Mouse (Mus musculus): Measurements from ENCODE around the gene Mettl21e. TPM values are rescaled to one million over a fixed set of nuclear protein-coding genes. Genes with fewer than 3 reads are reported as not detected.

Mettl21e gene
- polyA plus RNA-seq, 1 experiment, result not detected

- H3ac ChIP-seq (ENCODE audit: control insufficient read depth, insufficient read length, low read depth), result no peak overlapping the region
- TF ChIP-seq USF1 (IDR thresholded peaks at IDR 0.05; ENCODE audit: low read depth) (no peak), CTCF (IDR thresholded peaks at IDR 0.05; ENCODE audit: control insufficient read depth, insufficient read depth, insufficient read length) (no peak), MYOD1 (IDR thresholded peaks at IDR 0.05; ENCODE audit: control insufficient read depth, insufficient read length, low read depth) (no peak), MAX (IDR thresholded peaks at IDR 0.05) (no peak), FOSL1 (IDR thresholded peaks at IDR 0.05; ENCODE audit: insufficient read depth, low read length, poor library complexity, severe bottlenecking) (no peak), MYOG (IDR thresholded peaks at IDR 0.05; ENCODE audit: control insufficient read depth, extremely low read depth, insufficient read length) (no peak), CEBPB (IDR thresholded peaks at IDR 0.05; ENCODE audit: low read depth) (no peak)
- H3K36me3 ChIP-seq (ENCODE audit: control insufficient read depth, insufficient read depth), result no peaks in the 10 kb centered on the region
- no peaks in the 10 kb centered on the region for H3K79me3 ChIP-seq (ENCODE audit: low read depth)
- no peak overlapping the region for H3K4me3 ChIP-seq (ENCODE audit: insufficient read depth, poor library complexity, severe bottlenecking)
- peaks cover 5% of the 10 kb centered on the region for H3K27me3 ChIP-seq (ENCODE audit: control insufficient read depth, insufficient read depth, insufficient read length)
- H3K79me2 ChIP-seq (ENCODE audit: control insufficient read depth, insufficient read depth), result no peaks in the 10 kb centered on the region
Measured at GRCm38 (mm10) chr1:44198273-44199171, 20.2 kb downstream of the Mettl21e start.

GRCm38 (mm10) chr1:44186396-44186795 lies 32.4 kb downstream of the Mettl21e start:
- Histone ChIP-seq H3K79me3 (ENCODE audit: low read depth) (no peaks in the 10 kb centered on the region), H3K27me3 (ENCODE audit: control insufficient read depth, insufficient read depth, insufficient read length) (no peaks in the 10 kb centered on the region), H3ac (ENCODE audit: control insufficient read depth, insufficient read length, low read depth) (no peak overlapping the region), H3K79me2 (ENCODE audit: control insufficient read depth, insufficient read depth) (no peaks in the 10 kb centered on the region), H3K4me3 (ENCODE audit: insufficient read depth, poor library complexity, severe bottlenecking) (no peak overlapping the region), H3K36me3 (ENCODE audit: control insufficient read depth, insufficient read depth) (no peaks in the 10 kb centered on the region)
- TF ChIP-seq FOSL1 (IDR thresholded peaks at IDR 0.05; ENCODE audit: insufficient read depth, low read length, poor library complexity, severe bottlenecking) (no peak), MYOD1 (IDR thresholded peaks at IDR 0.05; ENCODE audit: control insufficient read depth, insufficient read length, low read depth) (no peak), CEBPB (IDR thresholded peaks at IDR 0.05; ENCODE audit: low read depth) (no peak), CTCF (IDR thresholded peaks at IDR 0.05; ENCODE audit: control insufficient read depth, insufficient read depth, insufficient read length) (no peak), MYOG (IDR thresholded peaks at IDR 0.05; ENCODE audit: control insufficient read depth, extremely low read depth, insufficient read length) (no peak), MAX (IDR thresholded peaks at IDR 0.05) (no peak), USF1 (IDR thresholded peaks at IDR 0.05; ENCODE audit: low read depth) (no peak)

- Histone ChIP-seq H3K79me3 (ENCODE audit: low read depth) (no peaks in the 10 kb centered on the region), H3K4me3 (ENCODE audit: insufficient read depth, poor library complexity, severe bottlenecking) (no peak overlapping the region), H3K79me2 (ENCODE audit: control insufficient read depth, insufficient read depth) (no peaks in the 10 kb centered on the region), H3K27me3 (ENCODE audit: control insufficient read depth, insufficient read depth, insufficient read length) (no peaks in the 10 kb centered on the region), H3ac (ENCODE audit: control insufficient read depth, insufficient read length, low read depth) (no peak overlapping the region), H3K36me3 (ENCODE audit: control insufficient read depth, insufficient read depth) (peaks cover 37% of the 10 kb centered on the region)
- TF ChIP-seq CEBPB (IDR thresholded peaks at IDR 0.05; ENCODE audit: low read depth) (no peak), MYOD1 (IDR thresholded peaks at IDR 0.05; ENCODE audit: control insufficient read depth, insufficient read length, low read depth) (no peak), MAX (IDR thresholded peaks at IDR 0.05) (no peak), USF1 (IDR thresholded peaks at IDR 0.05; ENCODE audit: low read depth) (no peak)
Measured at GRCm38 (mm10) chr1:44178086-44178485, 40.7 kb downstream of the Mettl21e start.

- H3K4me3 ChIP-seq (ENCODE audit: insufficient read depth, poor library complexity, severe bottlenecking), result no peak overlapping the region
- H3ac ChIP-seq (ENCODE audit: control insufficient read depth, insufficient read length, low read depth), result no peak overlapping the region
- TF ChIP-seq MYOD1 (IDR thresholded peaks at IDR 0.05; ENCODE audit: control insufficient read depth, insufficient read length, low read depth) (no peak), MYOG (IDR thresholded peaks at IDR 0.05; ENCODE audit: control insufficient read depth, extremely low read depth, insufficient read length) (no peak)
- no peaks in the 10 kb centered on the region for H3K27me3 ChIP-seq (ENCODE audit: control insufficient read depth, insufficient read depth, insufficient read length)
- no peaks in the 10 kb centered on the region for H3K79me2 ChIP-seq (ENCODE audit: control insufficient read depth, insufficient read depth)
- no peaks in the 10 kb centered on the region for H3K79me3 ChIP-seq (ENCODE audit: low read depth)
- H3K36me3 ChIP-seq (ENCODE audit: control insufficient read depth, insufficient read depth), result peaks cover 43% of the 10 kb centered on the region
Measured at GRCm38 (mm10) chr1:44173903-44174302, 44.9 kb downstream of the Mettl21e start.

GRCm38 (mm10) chr1:44172656-44173055 lies 46.1 kb downstream of the Mettl21e start:
- Histone ChIP-seq H3ac (ENCODE audit: control insufficient read depth, insufficient read length, low read depth) (no peak overlapping the region), H3K27me3 (ENCODE audit: control insufficient read depth, insufficient read depth, insufficient read length) (no peaks in the 10 kb centered on the region), H3K4me3 (ENCODE audit: insufficient read depth, poor library complexity, severe bottlenecking) (no peak overlapping the region), H3K36me3 (ENCODE audit: control insufficient read depth, insufficient read depth) (peaks cover 34% of the 10 kb centered on the region), H3K79me2 (ENCODE audit: control insufficient read depth, insufficient read depth) (no peaks in the 10 kb centered on the region), H3K79me3 (ENCODE audit: low read depth) (no peaks in the 10 kb centered on the region)
- TF ChIP-seq MYOD1 (IDR thresholded peaks at IDR 0.05; ENCODE audit: control insufficient read depth, insufficient read length, low read depth) (no peak), MAX (IDR thresholded peaks at IDR 0.05) (no peak), CEBPB (IDR thresholded peaks at IDR 0.05; ENCODE audit: low read depth) (no peak), MYOG (IDR thresholded peaks at IDR 0.05; ENCODE audit: control insufficient read depth, extremely low read depth, insufficient read length) (no peak), CTCF (IDR thresholded peaks at IDR 0.05; ENCODE audit: control insufficient read depth, insufficient read depth, insufficient read length) (no peak), USF1 (IDR thresholded peaks at IDR 0.05; ENCODE audit: low read depth) (no peak), FOSL1 (IDR thresholded peaks at IDR 0.05; ENCODE audit: insufficient read depth, low read length, poor library complexity, severe bottlenecking) (no peak)

Measured in C2C12 (cell line).